Mouse (Mus musculus) intestine, embryonic 16.5 days (tissue): ENCODE data around the gene Sv2c. TPM values are rescaled to one million over a fixed set of nuclear protein-coding genes. Genes with fewer than 3 reads are reported as not detected.
A peak's percentile ranks its signal among the peaks of the same experiment; 100 is the strongest.

Source experiments
- ATAC-seq: fragments of 200-750 bp; cut with Nextera tagmentation; 2 replicates; pipeline ENCODE4 v1.8.0; 2017; ENCODE audit warnings: moderate TSS enrichment, moderate library complexity
- H3K27ac ChIP-seq: fragments of 300-500 bp; sonication (generic); 2 replicates; pipeline ENCODE4 v1.5.1; 2014; ENCODE audit warnings: mild to moderate bottlenecking, low read length
- H3K27me3 ChIP-seq: fragments of 300-500 bp; sonication (generic); replicated peaks from 2 replicates; pipeline ENCODE4 v1.6.1; 2014; ENCODE audit warnings: low read length, control low read depth, mixed read lengths; ENCODE audit not compliant: control insufficient read depth, insufficient read depth
- H3K36me3 ChIP-seq: fragments of 300-500 bp; sonication (generic); 2 replicates; pipeline ENCODE4 v1.6.1; 2014; ENCODE audit warnings: low read length, control low read depth; ENCODE audit not compliant: control insufficient read depth, insufficient read depth
- H3K4me1 ChIP-seq: fragments of 300-500 bp; sonication (generic); 2 replicates; pipeline ENCODE4 v1.6.1; 2014; ENCODE audit warnings: low read length, control low read depth, mixed read lengths; ENCODE audit not compliant: control insufficient read depth, insufficient read depth
- H3K4me2 ChIP-seq: fragments of 300-500 bp; sonication (generic); 2 replicates; pipeline ENCODE4 v1.6.1; 2014; ENCODE audit warnings: low read depth, low read length, control low read depth
- H3K4me3 ChIP-seq: fragments of 300-500 bp; sonication (generic); 2 replicates; pipeline ENCODE4 v1.5.1; 2014; ENCODE audit warnings: mild to moderate bottlenecking, low read length
- H3K9ac ChIP-seq: fragments of 300-500 bp; sonication (generic); 2 replicates; pipeline ENCODE4 v1.6.1; 2014; ENCODE audit warnings: low read depth, low read length
- H3K9me3 ChIP-seq: fragments of 300-500 bp; sonication (generic); 2 replicates; pipeline ENCODE4 v1.6.1; 2016; ENCODE audit warnings: low read length, control low read depth; ENCODE audit not compliant: control insufficient read depth
- WGBS: fragments of 180-500 bp; shearing (Covaris S2); extraction: QIAGEN DNeasy Blood & Tissue Kit; methylation state at CpG from one replicate; pipeline ENCODE4 v1.1.7; 2014; 5-methylcytosine and 5-hydroxymethylcytosine counted together
- polyA plus RNA-seq: library from polyadenylated mRNA; unstranded; fragments of >200 nt; fragmentation: Nextera tagmentation; extraction: Ambion mirVana; gene quantifications from 2 replicates; pipeline ENCODE4 v1.2.1, GENCODE M21; 2015

The Sv2c gene
- polyA plus RNA-seq, 1 experiment from 2014 or later: 1.8 TPM

- H3K27me3 ChIP-seq: no peaks in the 10 kb centered on the region
- H3K4me3 ChIP-seq: no peak overlapping the region
- H3K9me3 ChIP-seq: no peaks in the 10 kb centered on the region
- WGBS: 58% methylated on average over 6 of the region's 6 CpGs
- no peak for ATAC-seq
- no peaks in the 10 kb centered on the region for H3K36me3 ChIP-seq
- H3K27ac ChIP-seq: no peak overlapping the region
- H3K4me1 ChIP-seq: no peaks in the 10 kb centered on the region
- no peak overlapping the region for H3K4me2 ChIP-seq
- no peak overlapping the region for H3K9ac ChIP-seq
These were observed 166.8 kb downstream of the Sv2c start for GRCm38 (mm10) chr13:95965596-95965995.

DNA sequence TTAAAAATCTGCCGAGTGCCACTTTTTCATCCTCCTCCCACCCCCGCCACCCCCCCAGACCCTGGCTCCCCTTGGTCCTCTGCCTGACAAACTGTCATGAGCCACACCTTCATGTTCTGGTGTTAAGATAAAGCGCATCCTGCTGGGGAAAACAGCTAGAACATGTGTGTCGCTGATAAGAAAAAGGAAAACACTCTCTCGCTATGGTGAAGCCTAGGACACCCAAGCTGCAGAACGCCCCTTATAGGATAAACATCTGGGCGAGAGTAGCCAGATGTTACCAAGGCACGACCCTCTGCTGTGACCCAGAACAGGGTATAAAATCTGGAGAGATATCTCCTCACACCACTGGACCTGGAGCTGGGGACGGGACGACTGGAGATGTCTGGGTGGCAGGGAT is 167.2 kb downstream of the Sv2c start:
- H3K27ac ChIP-seq: no peak overlapping the region
- H3K9ac ChIP-seq: no peak overlapping the region
- peaks cover 3% of the 10 kb centered on the region for H3K4me1 ChIP-seq
- H3K27me3 ChIP-seq: no peaks in the 10 kb centered on the region
- no peaks in the 10 kb centered on the region for H3K9me3 ChIP-seq
- H3K4me3 ChIP-seq: no peak overlapping the region
- ATAC-seq: peak; percentile 39; the same call in 1 of the 2 replicates
- H3K4me2 ChIP-seq: no peak overlapping the region
- 58% methylated on average over 10 of the region's 10 CpGs for WGBS
- no peaks in the 10 kb centered on the region for H3K36me3 ChIP-seq

GRCm38 (mm10) chr13:95964226-95964625 is 168.2 kb downstream of the Sv2c start:
- Histone ChIP-seq H3K36me3 (no peaks in the 10 kb centered on the region), H3K9me3 (no peaks in the 10 kb centered on the region), H3K4me3 (no peak overlapping the region), H3K4me2 (no peak overlapping the region), H3K27me3 (no peaks in the 10 kb centered on the region), H3K4me1 (peaks cover 9% of the 10 kb centered on the region), H3K27ac (no peak overlapping the region), H3K9ac (no peak overlapping the region)
- WGBS: 74% methylated on average over 8 of the region's 8 CpGs
- ATAC-seq: no peak

DNA sequence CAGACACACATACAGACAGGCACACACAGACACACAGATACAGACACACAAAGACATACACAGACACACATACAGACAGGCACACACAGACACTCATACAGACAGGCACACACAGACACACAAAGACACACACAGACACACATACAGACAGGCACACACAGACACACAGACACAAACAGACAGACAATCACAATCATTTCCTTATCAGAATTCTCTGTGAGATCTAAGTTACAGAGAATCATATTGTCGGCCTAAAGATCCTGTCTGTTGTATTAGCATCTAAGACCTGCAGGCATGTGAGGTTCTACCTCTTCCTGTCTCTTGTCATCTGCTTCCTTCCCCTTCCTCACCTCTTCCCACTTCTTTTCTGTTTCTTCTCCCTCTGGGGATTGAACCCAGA is 168.7 kb downstream of the Sv2c start:
- H3K27me3 ChIP-seq: no peaks in the 10 kb centered on the region
- H3K4me1 ChIP-seq: peaks cover 9% of the 10 kb centered on the region
- H3K4me3 ChIP-seq: no peak overlapping the region
- H3K9me3 ChIP-seq: no peaks in the 10 kb centered on the region
- H3K9ac ChIP-seq: no peak overlapping the region
- no peak for ATAC-seq
- 78% methylated on average over 1 of the region's 1 CpGs for WGBS
- no peak overlapping the region for H3K27ac ChIP-seq
- H3K4me2 ChIP-seq: no peak overlapping the region
- no peaks in the 10 kb centered on the region for H3K36me3 ChIP-seq

- ATAC-seq: no peak
- peaks cover 9% of the 10 kb centered on the region for H3K4me1 ChIP-seq
- H3K27me3 ChIP-seq: no peaks in the 10 kb centered on the region
- 0 out of 2 replicates have a peak overlapping the region, but pooled peaks have one; percentile 44 for H3K9ac ChIP-seq
- H3K4me3 ChIP-seq: peak overlapping the region; percentile 46; the same call in 1 of the 2 replicates
- H3K36me3 ChIP-seq: no peaks in the 10 kb centered on the region
- H3K4me2 ChIP-seq: peak overlapping the region; percentile 58
- 32% methylated on average over 7 of the region's 7 CpGs for WGBS
- no peak overlapping the region for H3K27ac ChIP-seq
- H3K9me3 ChIP-seq: no peaks in the 10 kb centered on the region
These were observed 170.5 kb downstream of the Sv2c start for GRCm38 (mm10) chr13:95961905-95962304.

- Histone ChIP-seq H3K9ac (peak overlapping the region; percentile 44), H3K27me3 (no peaks in the 10 kb centered on the region), H3K27ac (peak overlapping the region; percentile 4; the same call in 1 of the 2 replicates), H3K4me1 (peaks cover 9% of the 10 kb centered on the region), H3K4me3 (peak overlapping the region; percentile 46), H3K9me3 (no peaks in the 10 kb centered on the region), H3K36me3 (no peaks in the 10 kb centered on the region), H3K4me2 (peak overlapping the region; percentile 58)
- 14% methylated on average over 29 of the region's 29 CpGs for whole genome bisulfite sequencing
- peak; percentile 39; the same call in 1 of the 2 replicates for ATAC-seq
These were observed 171.1 kb downstream of the Sv2c start for GRCm38 (mm10) chr13:95961191-95961791.

GRCm38 (mm10) chr13:95960477-95961185 is 171.7 kb downstream of the Sv2c start:
- Histone ChIP-seq H3K27me3 (no peaks in the 10 kb centered on the region), H3K9me3 (no peaks in the 10 kb centered on the region), H3K27ac (peak overlapping the region; percentile 49), H3K9ac (peak overlapping the region; percentile 44), H3K36me3 (no peaks in the 10 kb centered on the region), H3K4me1 (peaks cover 9% of the 10 kb centered on the region), H3K4me3 (peak overlapping the region; percentile 46), H3K4me2 (peak overlapping the region; percentile 58)
- 0 out of 2 replicates have a peak, but pooled peaks have one; percentile 14 for ATAC-seq
- WGBS: 11% methylated on average over 10 of the region's 10 CpGs

GRCm38 (mm10) chr13:95959651-95960476 is 172.5 kb downstream of the Sv2c start:
- H3K27me3 ChIP-seq: no peaks in the 10 kb centered on the region
- H3K4me3 ChIP-seq: 0 out of 2 replicates have a peak overlapping the region, but pooled peaks have one; percentile 1
- H3K27ac ChIP-seq: peak overlapping the region; percentile 49
- H3K9ac ChIP-seq: peak overlapping the region; percentile 27
- peaks cover 9% of the 10 kb centered on the region for H3K4me1 ChIP-seq
- 10% methylated on average over 14 of the region's 14 CpGs for WGBS
- no peaks in the 10 kb centered on the region for H3K9me3 ChIP-seq
- H3K36me3 ChIP-seq: no peaks in the 10 kb centered on the region
- H3K4me2 ChIP-seq: peak overlapping the region; percentile 42
- ATAC-seq: peak; percentile 23; the same call in 1 of the 2 replicates

DNA sequence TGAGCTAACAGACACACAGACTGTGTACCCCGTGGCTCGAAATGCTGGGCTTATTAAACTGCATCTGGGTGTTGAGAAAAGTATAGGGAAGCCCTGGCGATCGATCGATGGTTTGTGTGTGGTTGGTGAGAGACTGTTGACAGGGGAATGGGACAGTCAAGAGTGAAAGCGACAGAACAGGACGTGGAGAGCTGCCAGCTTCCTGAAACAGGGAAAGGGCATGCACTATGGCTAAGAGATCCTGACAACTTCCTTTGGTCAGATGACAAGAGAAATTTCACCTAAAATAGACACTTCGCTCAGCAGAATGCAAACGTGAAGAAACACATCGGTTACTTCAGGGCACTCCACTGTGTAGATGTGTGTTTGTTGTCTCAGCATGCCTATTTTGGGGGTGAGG is 175.2 kb downstream of the Sv2c start:
- Histone ChIP-seq H3K4me2 (no peak overlapping the region), H3K4me1 (peaks cover 9% of the 10 kb centered on the region)
- no peak for ATAC-seq

More for the DNA sequence above, 175.2 kb downstream of the Sv2c start:
- H3K36me3 ChIP-seq: no peaks in the 10 kb centered on the region
- no peak overlapping the region for H3K9ac ChIP-seq
- H3K27ac ChIP-seq: no peak overlapping the region
- whole genome bisulfite sequencing: 77% methylated on average over 10 of the region's 10 CpGs
- no peaks in the 10 kb centered on the region for H3K9me3 ChIP-seq
- H3K4me3 ChIP-seq: no peak overlapping the region
- no peaks in the 10 kb centered on the region for H3K27me3 ChIP-seq
